Mouse (Mus musculus) left cerebral cortex, adult 18-20 months (tissue): ENCODE measurements around the gene Leng1. TPM values are rescaled to one million over a fixed set of nuclear protein-coding genes. Genes with fewer than 3 reads are reported as not detected.
"Not testable (repeated sequence)": the region's sequence is repeated elsewhere in the genome, so short reads cannot be mapped to it uniquely, and the experiment has no call there.

Experiments
- DNase-seq, 2 experiments: peaks; one replicate each; pipeline ENCODE4 v3.0.0; 2021 to 2022; ENCODE audit warnings: low spot score in 2 of 2, mixed read lengths in 1 of 2
- long read RNA-seq, 2 experiments: library from polyadenylated mRNA; stranded (forward); transcript quantifications; one replicate each; pipeline ENCODE4 v2.0.0; 2021
- total RNA-seq, 2 experiments: library from RNA; stranded (reverse); gene quantifications; 2 replicates each; pipeline ENCODE4 v1.2.3; 2021

Leng1 gene
- total RNA-seq: 1 to 10 TPM; 6.7 to 6.8 TPM
- long read RNA-seq, experiment 1, transcript Leng1-201 (4 exons, 2,222 nt): major isoform, 10 of 20 reads
- long read RNA-seq, experiment 1, partial matches to known transcripts: 4 of 20 reads
- long read RNA-seq, experiment 1, other reads (novel, unspliced or antisense): 6 of 20 reads
- long read RNA-seq, experiment 2, transcript Leng1-201 (4 exons, 2,222 nt): major isoform, 13 of 17 reads
- long read RNA-seq, experiment 2, partial matches to known transcripts: 1 of 17 reads
- long read RNA-seq, experiment 2, other reads (novel, unspliced or antisense): 3 of 17 reads

GRCm38 (mm10) chr7:3665215-3666114, at the start of gene Leng1:
Gene Leng1, minus strand, starts transcription at chr7:3665840.
- DNase-seq: peak; percentile 96 to 97

DNA sequence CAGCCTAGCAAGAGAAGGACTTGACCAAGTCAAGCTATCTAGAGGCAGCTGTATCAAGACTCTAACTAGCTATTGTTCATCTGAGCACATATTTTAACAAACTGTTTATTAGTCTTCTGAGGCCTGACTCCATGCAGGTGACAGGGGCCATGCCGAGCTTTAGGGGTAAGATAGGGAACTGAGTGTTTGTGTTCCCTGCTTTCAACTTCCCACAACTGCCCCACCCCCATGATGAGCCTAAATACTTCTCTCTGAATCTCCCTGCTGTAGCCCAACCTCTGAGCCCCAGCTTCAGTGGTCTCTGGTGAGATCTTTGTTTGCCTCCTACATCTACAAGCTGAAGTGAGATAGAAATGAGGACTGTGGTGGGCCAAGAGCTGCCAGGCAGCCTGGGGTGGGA, 49.6 kb upstream of the Leng1 start:
- DNase-seq: no peak

- DNase-seq: no peak
Observed at GRCm38 (mm10) chr7:3712264-3712942, 46.8 kb upstream of the Leng1 start.

DNA sequence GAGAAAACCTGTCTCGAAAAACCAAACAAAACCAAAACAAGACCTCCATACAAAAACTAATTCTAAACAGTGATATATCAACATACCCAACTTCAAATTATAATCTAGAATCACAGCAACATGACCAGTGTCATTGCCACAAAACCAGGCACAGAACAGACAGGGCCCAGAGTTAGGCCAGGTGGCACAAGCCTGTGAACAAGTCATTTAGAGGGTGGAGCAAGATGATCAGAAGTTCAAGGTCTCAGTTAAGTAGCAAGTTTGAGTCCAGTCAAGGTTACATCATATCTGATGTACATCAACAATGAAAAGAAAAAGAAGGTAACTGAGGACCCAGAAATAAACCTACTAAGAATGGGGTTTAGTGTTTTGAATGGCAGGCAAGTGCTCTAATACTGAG, 43.4 kb upstream of the Leng1 start:
- no peak for DNase-seq

- DNase-seq: not testable (repeated sequence)
Observed at GRCm38 (mm10) chr7:3708447-3708980, 42.9 kb upstream of the Leng1 start.

DNA sequence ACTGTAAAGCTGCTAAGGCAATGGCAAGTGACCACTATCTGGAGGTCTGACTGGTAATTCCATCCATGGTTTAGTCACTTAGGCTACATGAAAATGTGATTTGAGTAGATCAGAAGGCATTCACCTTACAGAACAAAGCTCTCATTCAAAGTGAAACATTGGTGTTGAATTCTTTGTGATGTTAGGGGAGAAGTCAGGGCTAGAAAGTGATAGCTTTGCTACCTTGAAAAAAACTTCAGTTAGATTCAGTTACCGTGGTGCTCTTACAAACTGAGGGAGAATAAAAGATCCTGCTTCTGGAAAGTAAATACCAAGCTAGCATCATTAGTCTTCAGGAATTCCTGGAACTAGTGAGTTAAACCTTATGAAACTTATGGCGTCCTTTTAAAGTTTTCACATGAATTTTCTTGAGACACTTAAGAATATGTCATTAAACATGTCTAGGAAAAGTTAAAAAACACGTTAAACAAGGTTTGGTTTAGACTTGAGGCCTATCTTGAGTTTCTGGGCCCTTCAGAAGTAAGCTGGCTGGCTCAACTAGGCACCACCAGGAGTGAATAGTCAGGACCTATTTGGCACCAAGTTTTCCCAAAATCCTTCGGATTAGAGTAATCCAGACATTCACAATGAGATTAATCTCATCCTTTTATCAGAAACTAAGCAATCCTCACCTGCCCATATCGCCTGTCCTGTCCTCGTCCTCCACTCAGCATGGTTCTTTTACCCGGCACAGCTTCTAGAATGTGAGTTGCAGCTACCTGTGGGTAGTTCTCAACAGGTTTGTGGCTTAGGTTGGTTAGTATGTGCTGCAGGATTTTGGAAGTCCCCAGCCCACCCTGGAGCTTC, 42.2 kb upstream of the Leng1 start:
- DNase-seq: no peak

DNA sequence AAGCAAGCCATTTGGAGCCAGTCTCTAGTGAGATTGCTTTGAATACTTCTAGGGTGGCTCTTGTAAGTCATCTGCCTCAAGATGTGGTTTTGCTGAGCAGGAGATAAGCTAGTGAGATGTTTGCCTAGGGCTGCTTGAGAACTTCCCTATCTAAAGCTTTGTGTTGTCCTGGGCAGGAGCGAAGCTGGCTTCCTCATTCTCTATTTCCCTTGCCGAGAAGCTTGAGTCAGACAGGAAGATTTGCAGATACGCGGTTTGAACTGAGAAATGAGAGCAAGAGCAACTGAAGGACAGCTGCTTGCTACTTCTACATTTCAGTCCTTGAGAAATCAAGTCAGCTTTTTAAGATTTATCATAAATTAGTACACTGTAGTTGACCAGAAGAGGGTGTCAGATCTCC, 41.4 kb upstream of the Leng1 start:
- no peak for DNase-seq

DNA sequence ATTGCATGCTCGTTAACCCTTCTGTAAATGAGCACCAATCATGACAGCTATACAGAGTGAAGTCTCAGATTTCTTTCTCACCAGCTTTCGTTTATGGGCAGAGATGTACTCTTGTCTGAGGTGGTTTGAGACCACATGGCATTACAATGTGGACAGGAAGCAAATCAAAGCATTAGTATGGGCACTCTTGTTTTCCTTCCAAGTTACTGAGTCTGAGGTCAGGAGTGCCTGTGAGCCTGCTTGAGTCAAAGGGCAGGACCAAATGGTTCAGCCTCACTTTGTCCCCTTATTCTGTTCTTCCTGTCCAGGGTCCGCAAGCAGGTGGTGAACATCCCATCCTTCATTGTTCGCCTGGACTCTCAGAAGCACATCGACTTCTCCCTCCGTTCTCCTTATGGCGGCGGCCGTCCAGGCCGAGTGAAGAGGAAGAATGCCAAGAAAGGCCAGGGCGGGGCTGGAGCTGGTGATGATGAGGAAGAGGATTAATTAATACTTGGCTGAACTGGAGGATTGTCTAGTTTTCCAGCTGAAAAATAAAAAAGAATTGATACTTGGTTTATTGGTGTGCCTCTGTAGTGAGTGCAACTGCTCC, 40.8 kb upstream of the Leng1 start:
- no peak for DNase-seq

DNA sequence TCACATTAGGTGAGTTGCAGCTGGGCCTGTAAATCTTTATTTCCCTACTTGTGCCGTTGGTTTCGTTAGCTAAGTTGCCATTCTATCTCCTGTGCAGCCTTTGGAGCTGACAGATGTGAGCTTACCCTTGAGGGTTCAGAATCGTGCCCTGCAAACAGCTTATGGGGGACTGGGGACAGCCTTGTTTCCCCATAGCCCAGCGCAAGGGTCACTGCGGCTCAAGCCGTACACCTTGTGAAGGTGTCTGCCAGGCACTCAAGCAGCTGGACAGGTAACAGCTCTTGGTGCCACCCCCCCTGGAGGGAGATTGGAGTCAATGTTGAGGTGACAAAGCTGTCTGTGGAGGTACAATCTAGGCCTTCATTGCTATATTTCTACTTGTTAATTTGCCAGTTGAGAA, 40.3 kb upstream of the Leng1 start:
- DNase-seq: no peak

GRCm38 (mm10) chr7:3705461-3705860, 39.8 kb upstream of the Leng1 start:
- DNase-seq: not testable (repeated sequence)

DNA sequence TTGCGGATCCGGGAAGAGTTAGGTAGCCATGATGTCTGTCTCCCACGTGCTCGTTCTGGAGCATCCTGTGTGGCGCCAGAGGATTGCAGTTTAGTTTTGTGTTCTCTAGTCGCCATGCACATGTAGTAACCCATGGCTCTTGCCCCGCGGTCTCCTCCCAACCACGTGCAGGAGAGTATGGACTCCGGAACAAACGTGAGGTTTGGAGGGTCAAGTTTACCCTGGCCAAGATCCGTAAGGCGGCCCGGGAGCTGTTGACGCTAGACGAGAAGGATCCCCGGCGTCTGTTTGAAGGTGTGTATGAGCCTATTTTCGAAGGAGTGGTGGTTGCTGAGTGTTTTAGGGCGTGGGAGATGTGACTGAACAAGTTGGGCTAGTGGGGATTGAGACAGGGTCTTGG, 38.8 kb upstream of the Leng1 start:
- DNase-seq: no peak

DNA sequence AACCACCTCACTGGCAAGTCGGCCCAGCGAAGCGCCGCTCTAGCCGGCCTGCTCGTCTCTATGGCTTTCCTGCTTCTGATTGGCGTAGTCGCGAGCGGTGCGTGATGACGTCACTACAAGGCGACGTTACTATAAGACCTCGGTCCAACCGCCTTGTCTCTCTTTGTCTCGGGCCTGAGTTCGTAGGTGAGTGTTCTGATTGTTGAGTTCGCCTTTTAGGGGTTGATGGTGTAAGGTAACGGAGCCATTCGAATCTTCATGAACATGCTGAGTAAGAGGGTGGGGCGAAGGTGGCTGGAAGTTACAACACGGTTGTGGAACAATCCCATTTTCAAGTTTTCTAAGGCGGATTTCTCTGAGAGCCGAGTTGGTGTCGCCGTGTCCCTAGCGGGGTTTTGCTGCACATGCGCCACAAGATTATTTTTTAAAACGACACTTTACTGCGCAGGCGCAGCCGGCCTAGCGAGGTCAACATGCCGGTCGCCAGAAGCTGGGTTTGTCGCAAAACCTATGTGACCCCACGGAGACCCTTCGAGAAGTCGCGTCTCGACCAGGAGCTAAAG, 38.3 kb upstream of the Leng1 start, which contains the start of gene Rps9:
Gene Rps9, plus strand, starts transcription at position 115 of the 563 bp plus-strand sequence.
- peak; percentile 97 for DNase-seq

GRCm38 (mm10) chr7:3703148-3703878, 37.7 kb upstream of the Leng1 start:
- DNase-seq: no peak

- DNase-seq: no peak
Observed at GRCm38 (mm10) chr7:3698471-3698870, 32.8 kb upstream of the Leng1 start.

- not testable (repeated sequence) for DNase-seq
Observed at GRCm38 (mm10) chr7:3694949-3695305, 29.3 kb upstream of the Leng1 start.

- DNase-seq: peak in 1 of 2 experiments; percentile 44
Observed at GRCm38 (mm10) chr7:3694076-3694948, 28.7 kb upstream of the Leng1 start.

DNA sequence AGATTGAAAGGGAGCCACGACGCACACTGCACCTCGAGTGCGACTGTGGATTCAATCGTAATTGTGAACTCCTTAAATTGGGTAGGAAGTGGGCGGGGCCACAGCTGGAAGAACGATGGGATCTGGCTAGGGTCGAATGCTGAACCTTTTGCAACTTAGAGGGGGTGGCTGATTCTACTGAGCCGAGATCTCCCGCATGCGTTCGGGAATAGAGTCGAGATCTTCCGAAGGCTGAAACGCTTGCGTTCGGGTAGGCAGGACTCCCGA, 28.1 kb upstream of the Leng1 start:
- DNase-seq: no peak
